Mouse (Mus musculus) liver, postnatal 0 days (tissue): ENCODE measurements around the gene Glycam1.

ENCODE experiments used
- CTCF ChIP-seq: sonication (generic); IDR thresholded peaks from 2 replicates; pipeline ENCODE4 v1.5.1; 2016; ENCODE audit warnings: antibody characterized with exemption, low read depth
- EP300 ChIP-seq: IDR thresholded peaks from 2 replicates; pipeline ENCODE4 v1.6.1; 2016; ENCODE audit warnings: antibody characterized with exemption, low read depth, mild to moderate bottlenecking

DNA sequence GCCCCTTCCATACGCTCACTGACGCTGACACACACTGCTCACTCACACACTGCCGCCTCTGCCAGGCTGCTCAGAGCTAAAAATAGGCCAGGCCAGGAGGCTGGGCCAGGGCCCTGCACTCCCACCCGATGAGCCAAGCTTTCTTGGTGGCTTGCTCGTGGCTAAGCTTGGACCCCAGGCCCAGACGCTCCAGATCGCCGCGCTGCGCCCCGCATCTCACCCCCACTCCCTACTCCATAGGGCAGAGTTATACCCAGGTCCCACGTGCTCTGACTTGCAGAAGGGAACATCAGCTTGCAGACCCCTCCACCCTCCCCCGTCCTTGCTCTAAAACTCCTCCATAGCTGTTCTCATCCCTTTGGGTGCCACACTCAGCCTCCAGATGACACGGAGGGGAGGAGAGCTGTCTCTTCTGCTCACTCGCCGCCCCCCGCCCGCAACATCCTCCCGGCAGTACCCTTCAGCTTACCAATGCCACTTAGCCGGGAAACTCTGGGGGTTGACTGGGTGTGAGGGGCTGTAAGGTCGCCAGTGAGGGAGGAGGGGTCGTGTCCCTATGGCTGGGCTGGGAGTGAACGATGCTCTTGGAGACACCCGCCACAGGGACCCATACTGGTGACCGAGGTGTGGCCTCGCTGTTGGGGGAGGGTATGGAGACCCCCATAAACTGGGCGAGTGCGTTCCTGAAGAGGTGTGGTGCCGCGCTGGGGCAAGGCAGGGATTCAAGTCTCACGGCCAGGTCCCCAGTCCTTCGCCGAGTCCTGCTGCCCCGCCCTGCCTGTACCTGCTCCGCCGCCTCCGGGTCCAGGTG, 27.7 kb downstream of the Glycam1 start:
- TF ChIP-seq CTCF (no peak), EP300 (no peak)
